In the genomic region with DNA sequence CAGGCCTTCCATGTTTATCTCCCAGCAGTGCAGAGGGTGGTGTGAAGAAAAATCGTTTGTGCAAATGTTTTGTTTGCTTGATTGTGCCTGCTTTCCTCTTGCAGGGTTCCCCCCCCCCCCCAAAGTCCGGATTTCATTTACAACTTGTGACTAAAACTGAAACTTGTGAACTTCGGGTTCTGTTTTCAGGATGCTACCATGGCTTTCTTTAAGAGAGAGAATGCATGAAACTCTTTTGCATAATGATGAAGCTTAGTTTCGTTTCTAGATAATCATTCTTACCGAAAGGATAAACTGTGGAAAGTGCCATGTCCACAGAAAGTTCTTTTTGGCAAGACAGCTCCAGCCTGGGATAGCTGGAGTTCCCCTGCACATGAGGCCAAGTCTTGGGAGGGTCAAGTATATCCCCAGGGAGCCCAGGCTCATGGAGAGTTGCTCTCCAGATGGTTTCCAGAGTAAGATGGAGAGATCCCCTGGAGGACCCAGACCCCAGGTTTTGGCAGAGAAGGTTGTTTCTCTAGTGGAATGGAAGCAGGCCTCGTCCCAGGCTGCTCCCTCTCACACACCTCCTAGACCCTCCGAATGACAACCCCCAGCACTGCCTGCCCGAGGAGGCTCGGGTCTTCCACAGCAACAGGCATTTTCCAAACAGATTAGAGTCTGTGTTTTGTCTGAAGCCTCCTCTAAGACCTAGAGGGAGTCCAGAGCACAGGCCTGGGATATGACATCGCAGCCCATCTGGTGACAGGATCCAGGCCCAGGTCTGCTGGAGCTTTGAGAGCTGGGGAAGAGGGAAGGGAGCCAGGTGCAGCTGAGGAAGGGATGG, we compare ENCODE assay signal across 15 mouse cellular contexts. TPM values are rescaled to one million over a fixed set of nuclear protein-coding genes. Genes with fewer than 3 reads are reported as not detected.
DNase-seq lines count a peak whose midpoint lies in the region; ATAC-seq lines count a peak whose summit lies in the region.
"Had no signal": no experiment of that assay in that cellular context is flagged by ENCODE, and none has a peak within 500 bp of the region (broad histone marks: within the 10 kb centered on the region; RNA-seq: fewer than 3 reads in every experiment).

No protein-coding gene starts in this region.

- no peaks in the 10 kb centered on the region for H3K36me3 ChIP-seq in stomach, embryonic 16.5 days (ENCODE audit: control insufficient read depth, insufficient read depth, low read length)
- no peaks in the 10 kb centered on the region for H3K36me3 ChIP-seq in hindbrain, embryonic 10.5 days

- peak overlapping the region; percentile 3; the same call in 1 of the 2 replicates for H3K9ac ChIP-seq in stomach, embryonic 16.5 days (ENCODE audit: low read length)

- peak; percentile 13 for DNase-seq in embryo, embryonic 10 days (ENCODE audit: low spot score)
- no peak for DNase-seq in embryo, embryonic 11 days
- peak; percentile 2 for DNase-seq in ovary, postnatal 10 days (ENCODE audit: low spot score)
- DNase-seq in ovary, adult 18-20 months (ENCODE audit: low spot score) = no peak
- peak; percentile 10 for DNase-seq in gastrocnemius, postnatal 25 days
- DNase-seq in hindbrain, embryonic 10.5 days (ENCODE audit: low spot score) = no peak
- DNase-seq: cerebellum, adult 9-11 months had no signal

- H3K4me2 ChIP-seq in stomach, embryonic 16.5 days (ENCODE audit: low read depth, low read length) = no peak overlapping the region
- H3K4me2 ChIP-seq: liver, embryonic 11.5 days; midbrain, embryonic 11.5 days had no signal

- H3K27me3 ChIP-seq in stomach, embryonic 16.5 days (ENCODE audit: control insufficient read depth, insufficient read depth, low read length) = no peaks in the 10 kb centered on the region
- H3K27me3 ChIP-seq in hindbrain, embryonic 10.5 days (ENCODE audit: insufficient read depth, poor library complexity, severe bottlenecking) = no peaks in the 10 kb centered on the region

- H3K4me3 ChIP-seq in stomach, embryonic 16.5 days (replicated peaks; ENCODE audit: low read length) = no peak overlapping the region
- no peak overlapping the region for H3K4me3 ChIP-seq in hindbrain, embryonic 10.5 days
- H3K4me3 ChIP-seq: erythroblast, embryonic 14.5 days; myocyte had no signal

- no peaks in the 10 kb centered on the region for H3K9me3 ChIP-seq in stomach, embryonic 16.5 days (replicated peaks; ENCODE audit: control insufficient read depth, low read length)
- no peaks in the 10 kb centered on the region for H3K9me3 ChIP-seq in hindbrain, embryonic 10.5 days

- H3K4me1 ChIP-seq in stomach, embryonic 16.5 days (ENCODE audit: control insufficient read depth, insufficient read depth, low read length) = no peaks in the 10 kb centered on the region
- H3K4me1 ChIP-seq in hindbrain, embryonic 10.5 days (replicated peaks) = no peaks in the 10 kb centered on the region

- peak overlapping the region; percentile 15; the same call in 1 of the 2 replicates for H3K27ac ChIP-seq in stomach, embryonic 16.5 days (ENCODE audit: low read length)
- H3K27ac ChIP-seq in hindbrain, embryonic 10.5 days = no peak overlapping the region

- WGBS in stomach, embryonic 16.5 days = 36% methylated on average over 10 of the region's 10 CpGs
- WGBS in hindbrain, embryonic 10.5 days = 73% methylated on average over 10 of the region's 10 CpGs

- peak; percentile 88 for ATAC-seq in stomach, embryonic 16.5 days (ENCODE audit: insufficient read depth, low FRiP score)
- ATAC-seq in megakaryocyte progenitor cell, adult 5-6 weeks (replicated peaks; ENCODE audit: poor library complexity) = no peak
- ATAC-seq: activated CD4-positive, CD25-positive, alpha-beta regulatory T cell, adult 4 months; inflammation-experienced regulatory T-cells, adult 6 months had no signal

RNA-seq across cellular contexts. Expression of a gene that starts 56.2 kb away (rescaled TPM):
- 10 to 100 TPM; 10.9 to 12.1 TPM for total RNA-seq in gastrocnemius, postnatal 25 days (2021)
- 15.1 and 15.4 TPM in 2 replicates for polyA plus RNA-seq in stomach, embryonic 16.5 days (2015; fragmentation: Nextera tagmentation; extraction: Ambion mirVana)
- 3.2 and 6.1 TPM in 2 replicates for total RNA-seq in megakaryocyte progenitor cell, adult 5-6 weeks (2015)
- total RNA-seq in megakaryocyte progenitor cell, adult 5-6 weeks (2017) = 3.3 and 3.5 TPM in 2 replicates
- 14.9 and 20.9 TPM in 2 replicates for polyA plus RNA-seq in hindbrain, embryonic 10.5 days (2016; fragmentation: Nextera tagmentation; extraction: Ambion mirVana)

RNA-seq across cellular contexts. Expression of a gene that starts 56.6 kb away (rescaled TPM):
- 1 to 10 TPM; 2.7 to 2.9 TPM for total RNA-seq in gastrocnemius, postnatal 25 days (2021)
- polyA plus RNA-seq in stomach, embryonic 16.5 days (2015; fragmentation: Nextera tagmentation; extraction: Ambion mirVana) = 9.4 and 11.4 TPM in 2 replicates
- 3.0 and 3.8 TPM in 2 replicates for total RNA-seq in megakaryocyte progenitor cell, adult 5-6 weeks (2015)
- 2.4 and 6.7 TPM in 2 replicates for total RNA-seq in megakaryocyte progenitor cell, adult 5-6 weeks (2017)
- polyA plus RNA-seq in hindbrain, embryonic 10.5 days (2016; fragmentation: Nextera tagmentation; extraction: Ambion mirVana) = 19.2 and 20.2 TPM in 2 replicates

Comparison
In these comparisons a context has a peak if more than half of its experiments do, and no peak if none do; other contexts are left out.
1. DNase-seq: peak in embryo, embryonic 10 days (single experiment), ovary, postnatal 10 days (single experiment) and gastrocnemius, postnatal 25 days (single experiment); none in embryo, embryonic 11 days (single experiment), ovary, adult 18-20 months (single experiment) and hindbrain, embryonic 10.5 days (single experiment).